Mouse (Mus musculus) kidney, postnatal 36 days (tissue): ENCODE data around the gene Il6ra.

ENCODE experiments used
- DNase-seq, 2 experiments: peaks; one replicate each; pipeline ENCODE4 v3.0.0; 2021 to 2022; ENCODE audit warnings: mixed read lengths in 2 of 2

The Il6ra gene

GRCm38 (mm10) chr3:89912543-89913391 lies at the start of gene Il6ra:
Gene Il6ra (minus strand): TSS chr3:89913196.
- peak; percentile 90 to 92 for DNase-seq

DNA sequence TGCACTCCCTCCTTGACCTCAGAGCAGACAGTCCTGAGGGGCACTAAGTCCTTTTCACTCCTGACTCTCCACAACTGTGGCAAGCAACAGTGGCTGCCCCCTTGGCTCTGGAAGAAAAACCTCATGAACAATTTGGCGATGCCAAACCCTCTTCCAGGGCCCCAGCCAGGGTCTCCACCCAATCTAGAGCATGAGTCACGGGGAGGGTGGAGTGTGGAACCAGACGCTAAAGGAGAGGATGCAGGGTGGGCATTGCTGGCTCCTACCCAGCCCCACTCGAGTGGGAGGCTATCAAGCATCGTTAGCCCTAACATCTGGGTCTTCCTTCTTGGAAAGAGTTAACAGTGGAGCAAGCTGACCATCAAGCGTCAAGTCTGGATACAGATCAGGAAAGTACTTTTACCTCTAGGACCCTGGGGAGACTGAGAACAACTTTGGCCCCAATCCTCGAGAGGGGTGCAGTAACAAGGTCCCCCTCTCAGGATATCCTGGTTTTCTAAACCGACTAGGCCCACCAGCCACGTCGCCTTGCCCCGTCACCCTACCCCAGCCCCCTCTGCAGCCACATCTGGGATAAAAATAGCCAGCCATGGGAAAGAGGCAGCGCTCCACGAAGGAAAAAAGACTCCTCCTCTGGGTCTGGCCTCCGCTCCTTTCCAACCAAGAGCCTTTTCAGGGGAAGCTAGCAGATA lies 49.2 kb upstream of the Il6ra start:
- DNase-seq: peak in 1 of 2 experiments; percentile 18

- no peak for DNase-seq
Measured at GRCm38 (mm10) chr3:89961436-89961835, 48.4 kb upstream of the Il6ra start.

DNA sequence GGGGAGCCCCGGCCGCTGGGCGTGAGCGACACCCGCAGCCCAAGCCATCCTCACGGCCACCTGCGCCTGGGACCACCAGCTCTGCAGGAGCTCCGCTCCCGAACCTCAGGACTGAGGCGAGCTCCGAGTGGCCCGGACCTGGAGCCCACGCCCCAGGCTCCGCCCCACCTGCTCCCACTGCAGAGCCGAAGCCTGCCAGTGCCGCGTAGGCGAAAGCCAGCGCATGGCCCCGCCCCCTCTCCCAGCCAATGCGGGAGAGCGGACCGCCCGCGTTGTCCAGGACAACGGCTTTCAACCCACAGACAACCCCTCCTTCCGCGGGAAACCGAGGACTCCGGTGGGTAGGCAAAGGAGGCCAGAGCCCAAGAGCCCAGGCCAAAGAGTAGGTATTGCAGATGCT lies 47.5 kb upstream of the Il6ra start:
- peak; percentile 95 to 98 for DNase-seq

GRCm38 (mm10) chr3:89959435-89959834 lies 46.4 kb upstream of the Il6ra start:
- no peak for DNase-seq

DNA sequence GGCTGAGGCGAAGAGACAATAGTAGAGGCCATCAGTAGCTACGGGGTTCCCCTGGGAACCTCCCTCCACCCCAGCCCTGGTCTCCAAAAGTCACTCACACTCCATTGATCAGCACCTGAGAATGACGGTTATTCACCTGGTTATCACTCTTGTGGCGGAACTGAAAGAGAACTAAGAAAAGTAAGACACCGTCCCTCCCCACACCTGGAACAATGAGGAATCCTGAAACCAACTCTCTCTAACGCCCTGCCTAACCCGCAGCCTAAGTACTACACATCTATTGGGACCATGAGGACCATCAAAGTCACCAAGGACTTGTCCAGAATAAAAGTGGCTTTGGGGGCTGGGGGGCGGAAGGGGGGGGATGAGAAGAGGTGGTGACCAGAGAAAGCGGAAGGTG lies 44.9 kb upstream of the Il6ra start:
- no peak for DNase-seq

DNA sequence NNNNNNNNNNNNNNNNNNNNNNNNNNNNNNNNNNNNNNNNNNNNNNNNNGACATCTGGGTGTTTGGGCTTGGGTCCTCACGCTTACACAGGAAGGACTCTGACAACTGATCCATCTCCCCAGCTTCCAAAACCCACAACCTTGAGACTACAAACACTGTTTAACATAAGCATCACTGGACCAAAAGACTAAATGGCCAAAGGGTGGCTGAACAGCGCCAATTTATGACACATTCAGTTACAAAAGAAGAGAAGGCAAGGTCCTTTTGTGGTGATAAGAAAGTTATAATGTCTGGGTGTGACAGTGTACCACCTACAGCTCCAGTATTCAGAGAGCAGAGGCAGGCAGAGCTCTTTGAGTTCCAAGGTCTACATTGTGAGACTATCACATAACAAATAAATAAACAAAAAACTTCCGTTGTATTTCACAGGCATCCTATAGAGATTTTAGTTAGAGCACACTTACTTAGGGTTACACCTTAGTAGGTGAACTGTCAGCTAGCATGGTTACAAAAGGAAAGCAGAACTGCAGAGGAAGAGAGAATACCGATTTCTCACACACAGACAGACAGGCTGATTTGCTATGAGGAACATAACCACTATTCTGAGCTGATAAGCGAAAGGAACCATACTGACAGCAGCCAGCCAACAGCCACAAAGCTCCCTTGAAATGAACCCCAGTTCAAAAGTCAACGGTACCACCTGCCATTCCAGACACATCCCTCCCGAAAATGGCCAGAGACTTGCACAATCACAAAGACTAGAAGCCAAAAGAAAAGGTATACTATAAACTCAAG lies 43.4 kb upstream of the Il6ra start:
- DNase-seq: no peak

DNA sequence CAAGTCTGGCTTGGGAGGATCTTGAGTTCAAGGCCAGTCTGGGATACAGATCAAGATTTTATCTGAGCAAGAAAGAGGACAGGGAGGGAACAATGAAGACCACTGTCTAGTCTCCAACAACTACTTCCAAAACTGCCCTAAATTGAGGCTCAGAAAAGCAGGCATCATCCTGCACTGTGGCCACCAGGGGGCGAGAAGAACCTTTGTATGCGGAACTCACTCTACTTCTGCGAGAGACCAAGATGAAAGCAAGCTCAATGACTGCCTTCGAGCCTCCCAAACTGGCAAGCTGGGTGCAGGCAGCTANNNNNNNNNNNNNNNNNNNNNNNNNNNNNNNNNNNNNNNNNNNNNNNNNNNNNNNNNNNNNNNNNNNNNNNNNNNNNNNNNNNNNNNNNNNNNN lies 40.4 kb upstream of the Il6ra start:
- DNase-seq: peak; percentile 83 to 90

GRCm38 (mm10) chr3:89948655-89949054 lies 35.7 kb upstream of the Il6ra start:
- DNase-seq: no peak

DNA sequence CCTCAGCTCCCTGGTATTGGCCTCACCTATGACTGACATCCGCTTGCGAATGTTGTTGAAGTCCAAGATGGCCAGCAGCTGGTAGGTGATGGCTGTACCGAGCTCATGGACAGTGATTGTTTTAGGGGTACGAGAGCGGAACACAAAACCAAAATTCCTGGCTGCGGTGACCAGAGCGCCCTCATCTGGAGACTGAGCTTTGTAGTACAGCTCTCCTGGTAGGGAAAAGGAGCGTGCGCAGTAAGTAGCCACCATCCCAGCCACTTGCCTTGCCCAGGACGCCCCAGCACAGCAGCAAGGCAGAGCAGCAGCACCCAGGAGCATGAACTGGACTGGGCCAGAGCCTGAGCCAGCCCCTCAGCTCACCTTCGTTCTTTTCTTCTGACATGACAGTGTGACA lies 35.0 kb upstream of the Il6ra start:
- peak in 1 of 2 experiments; percentile 12 for DNase-seq

GRCm38 (mm10) chr3:89945026-89945425 lies 32.0 kb upstream of the Il6ra start:
- DNase-seq: no peak

GRCm38 (mm10) chr3:89942894-89943293 lies 29.9 kb upstream of the Il6ra start:
- no peak for DNase-seq

- DNase-seq: no peak
Measured at GRCm38 (mm10) chr3:89936495-89936894, 23.5 kb upstream of the Il6ra start.

DNA sequence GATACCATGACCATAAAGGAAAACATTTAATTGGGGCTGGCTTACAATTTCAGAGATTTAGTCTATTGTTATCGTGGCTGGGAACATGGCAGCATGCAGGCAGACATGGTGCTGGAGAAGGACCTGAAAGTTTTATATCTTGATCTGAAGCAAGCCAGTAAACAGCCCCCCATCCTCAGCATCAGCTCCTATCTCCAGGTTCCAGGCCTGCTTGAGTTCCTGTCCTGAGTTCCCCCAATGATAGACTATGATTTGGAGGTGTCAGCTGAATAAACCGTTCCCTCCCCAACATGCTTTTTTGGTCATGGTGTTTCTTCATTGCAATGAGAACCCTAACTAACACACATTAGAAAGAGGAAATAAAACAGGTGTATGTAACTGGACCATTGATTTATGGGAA lies 19.9 kb upstream of the Il6ra start:
- DNase-seq: no peak

- no peak for DNase-seq
Measured at GRCm38 (mm10) chr3:89928956-89929355, 16.0 kb upstream of the Il6ra start.

- DNase-seq: no peak
Measured at GRCm38 (mm10) chr3:89926440-89926839, 13.4 kb upstream of the Il6ra start.

DNA sequence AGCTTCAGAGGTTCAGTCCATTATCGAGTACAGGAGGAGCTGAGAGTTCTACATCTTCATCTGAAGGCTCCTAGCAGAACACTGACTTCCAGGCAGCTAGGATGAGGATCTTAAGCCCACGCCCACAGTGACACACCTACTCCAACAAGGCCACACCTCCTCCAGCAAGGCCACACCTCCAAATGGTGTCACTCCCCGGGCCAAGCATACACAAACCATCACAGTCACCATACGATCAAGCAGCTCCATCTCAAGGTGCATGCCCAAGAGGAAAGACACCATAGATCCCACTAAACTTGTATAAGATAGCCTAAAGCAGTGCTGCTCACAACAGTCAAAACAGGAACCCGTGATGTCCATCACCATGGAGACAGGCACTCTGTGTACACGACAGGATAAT lies 7.7 kb upstream of the Il6ra start:
- no peak for DNase-seq

DNA sequence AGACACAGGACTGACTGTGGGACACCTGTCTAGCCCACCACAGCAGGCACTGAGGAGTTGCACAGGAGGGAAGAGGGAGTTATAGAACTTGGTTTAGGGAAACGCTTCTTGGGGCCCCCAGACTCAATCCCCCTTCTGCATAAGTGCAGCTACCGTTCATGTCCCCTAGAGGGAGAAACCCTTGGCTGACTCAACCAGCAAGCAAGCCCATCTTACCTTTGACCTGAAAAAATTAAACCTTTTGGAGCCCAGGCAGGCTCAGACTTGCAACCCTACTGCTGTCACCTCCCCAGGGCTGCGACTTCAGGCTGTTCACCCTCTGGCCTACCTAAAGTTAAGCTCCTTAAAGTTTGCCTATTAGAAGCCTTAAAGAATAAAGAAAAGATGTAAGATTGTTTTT lies 4.4 kb upstream of the Il6ra start:
- DNase-seq: no peak

DNA sequence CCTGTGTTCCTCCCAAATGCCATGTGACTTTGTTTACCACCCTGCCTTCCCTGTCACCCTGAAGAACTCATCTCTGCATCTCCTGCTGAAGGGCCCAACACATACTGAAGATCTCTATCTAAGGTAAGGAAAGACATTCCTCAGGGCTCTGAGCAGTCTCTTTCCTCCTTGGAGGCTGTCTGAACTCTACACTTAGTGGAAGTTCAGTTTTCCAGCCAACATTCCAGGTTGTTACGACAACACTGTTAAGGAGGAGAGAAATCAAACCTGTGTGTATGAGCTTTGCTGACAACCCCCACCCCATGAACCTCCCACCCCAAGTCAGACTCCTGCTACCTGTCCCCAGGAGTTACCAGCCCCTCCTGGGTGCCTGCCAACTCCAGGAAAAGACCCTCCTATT lies 3.6 kb upstream of the Il6ra start:
- DNase-seq: no peak

DNA sequence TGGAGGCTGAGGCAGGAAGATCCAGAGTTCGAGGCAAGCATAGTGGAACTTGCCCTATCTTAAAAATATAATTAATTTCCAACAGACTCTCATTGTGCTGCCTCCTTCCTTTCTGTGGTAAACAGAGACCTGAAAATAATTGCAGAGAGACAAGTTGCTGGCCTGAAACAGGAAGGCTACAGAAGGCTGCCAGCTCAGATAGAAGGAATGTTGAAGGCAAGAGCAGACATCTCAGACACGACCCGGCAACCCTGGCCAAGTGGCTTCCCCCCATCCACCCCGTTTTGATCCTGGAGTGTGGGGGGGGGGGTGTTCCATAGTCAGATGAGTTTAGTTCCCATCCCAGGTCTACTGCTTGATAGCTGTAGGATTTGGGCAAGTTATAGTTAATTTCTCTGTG lies 1.7 kb upstream of the Il6ra start:
- no peak for DNase-seq

DNA sequence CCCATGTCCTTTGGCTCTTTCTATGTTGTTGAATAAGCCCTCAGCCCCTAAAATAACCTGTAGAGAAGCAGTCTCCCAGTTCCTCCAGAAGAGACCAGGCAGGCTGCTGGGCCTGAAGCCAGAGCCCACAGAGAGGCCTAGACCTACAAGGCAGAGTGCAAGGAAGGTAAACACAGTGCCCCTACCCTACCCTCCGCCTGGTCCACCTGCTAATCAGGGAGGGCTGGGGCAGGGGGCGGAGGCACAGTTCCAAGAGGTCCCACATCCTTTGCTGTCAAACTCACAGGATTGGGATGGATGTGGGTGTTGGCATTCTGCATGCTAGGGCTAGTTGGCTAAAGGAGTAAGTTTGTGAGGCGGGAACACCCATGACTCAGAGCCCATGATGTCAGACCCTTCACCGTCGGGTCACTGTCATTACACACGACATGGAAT lies 871 bp downstream of the Il6ra start:
- DNase-seq: no peak

- peak in 1 of 2 experiments; percentile 33 for DNase-seq
Measured at GRCm38 (mm10) chr3:89911207-89911606, 1.8 kb downstream of the Il6ra start.
